Mouse (Mus musculus): ENCODE data around the gene Golph3.

DNA sequence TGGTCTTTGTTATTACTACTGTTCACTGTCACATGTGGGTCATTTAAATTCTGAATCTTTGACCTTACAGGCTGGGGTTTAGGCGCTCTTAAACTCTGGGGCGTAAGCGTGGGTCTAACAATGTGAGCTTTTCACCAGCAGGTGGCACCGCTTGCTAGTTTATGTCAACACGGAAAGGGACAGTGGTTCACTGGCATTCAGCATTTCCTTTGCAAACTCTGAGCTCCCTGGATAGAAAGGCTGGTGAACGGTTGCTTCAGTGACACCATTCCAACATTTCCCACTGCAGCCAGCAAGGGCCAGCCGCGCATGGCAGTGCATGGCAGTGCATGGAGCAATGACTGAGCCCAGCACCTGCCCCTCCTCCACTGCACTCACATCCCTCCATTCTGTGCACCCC, 49.9 kb downstream of the Golph3 start:
- TF ChIP-seq CTCF (IDR thresholded peaks at IDR 0.05; ENCODE audit: borderline replicate concordance, insufficient read depth, low read depth, low read length) (peak; percentile 94), POLR2A (IDR thresholded peaks at IDR 0.05; ENCODE audit: borderline replicate concordance, insufficient read depth, low read length) (no peak)
